ENCODE assay signal across 8 mouse cellular contexts in genomic region chr9:106884996-106885900, GRCm38 (mm10). TPM values are rescaled to one million over a fixed set of nuclear protein-coding genes. Genes with fewer than 3 reads are reported as not detected.
DNase-seq lines count a peak whose midpoint lies in the region; ATAC-seq and TF ChIP-seq lines count a peak whose summit lies in the region.

No protein-coding gene starts in this region.

- TF ChIP-seq CTCF in ES-Bruce4 (IDR thresholded peaks at IDR 0.05; ENCODE audit: low read depth, low read length), result no peak

- no peak overlapping the region for H3K27ac ChIP-seq in heart, embryonic 12.5 days (ENCODE audit: poor library complexity, severe bottlenecking)
- H3K27ac ChIP-seq in ES-Bruce4 (ENCODE audit: insufficient read depth, low read length), result no peak overlapping the region
- no peak overlapping the region for H3K27ac ChIP-seq in embryonic facial prominence, embryonic 11.5 days (replicated peaks; ENCODE audit: low read depth, low read length)
- no peak overlapping the region for H3K27ac ChIP-seq in intestine, embryonic 15.5 days

- H3K36me3 ChIP-seq in heart, embryonic 12.5 days, result peaks cover 64% of the 10 kb centered on the region
- H3K36me3 ChIP-seq in ES-Bruce4 (ENCODE audit: control insufficient read depth, insufficient read depth, low read length, poor library complexity, severe bottlenecking) (peaks cover 26% of the 10 kb centered on the region), myocyte (ENCODE audit: control insufficient read depth, insufficient read depth) (peaks cover 7% of the 10 kb centered on the region)
- peaks cover 10% of the 10 kb centered on the region for H3K36me3 ChIP-seq in embryonic facial prominence, embryonic 11.5 days (replicated peaks; ENCODE audit: control insufficient read depth, insufficient read depth, low read depth, low read length)
- H3K36me3 ChIP-seq in intestine, embryonic 15.5 days, result peaks cover 43% of the 10 kb centered on the region

- H3K4me3 ChIP-seq in heart, embryonic 12.5 days, result peak overlapping the region; percentile 86
- H3K4me3 ChIP-seq in ES-Bruce4 (ENCODE audit: low read depth, low read length) (peak overlapping the region; percentile 94), myocyte (peak overlapping the region; percentile 35)
- peak overlapping the region; percentile 72 for H3K4me3 ChIP-seq in embryonic facial prominence, embryonic 11.5 days (ENCODE audit: low read depth, low read length)
- H3K4me3 ChIP-seq in intestine, embryonic 15.5 days (replicated peaks), result peak overlapping the region; percentile 91

- H3K4me1 ChIP-seq in heart, embryonic 12.5 days (replicated peaks), result peaks cover 54% of the 10 kb centered on the region
- peaks cover 2% of the 10 kb centered on the region for H3K4me1 ChIP-seq in ES-Bruce4 (ENCODE audit: control insufficient read depth, insufficient read depth, low read length)
- H3K4me1 ChIP-seq in embryonic facial prominence, embryonic 11.5 days (ENCODE audit: control insufficient read depth, insufficient read depth, low read length), result peaks cover 7% of the 10 kb centered on the region
- H3K4me1 ChIP-seq in intestine, embryonic 15.5 days (replicated peaks), result peaks cover 48% of the 10 kb centered on the region

- DNase-seq in heart, adult 8-10 months (ENCODE audit: low spot score), result no peak
- DNase-seq in embryonic facial prominence, embryonic 11.5 days (ENCODE audit: low spot score), result peak; percentile 35
- no peak for DNase-seq in spleen, postnatal 36 days (ENCODE audit: low spot score in 2 of 2)
- DNase-seq in c-Kit-positive CD71-positive TER-119-positive erythroid progenitor cells, embryonic 14.5 days (ENCODE audit: low spot score), result no peak

- H3ac ChIP-seq in myocyte (ENCODE audit: control insufficient read depth, insufficient read length), result peak overlapping the region; percentile 98

- TF ChIP-seq POLR2A in ES-Bruce4 (IDR thresholded peaks at IDR 0.05; ENCODE audit: insufficient read depth, low read length) (no peak), myocyte (IDR thresholded peaks at IDR 0.05; ENCODE audit: insufficient read length, low read depth) (no peak)

- peak overlapping the region; percentile 100 for H3K4me2 ChIP-seq in heart, embryonic 12.5 days
- peak overlapping the region; percentile 90 for H3K4me2 ChIP-seq in embryonic facial prominence, embryonic 11.5 days (ENCODE audit: low read depth, low read length)
- H3K4me2 ChIP-seq in intestine, embryonic 15.5 days (replicated peaks), result peak overlapping the region; percentile 95
- H3K4me2 ChIP-seq in myocyte (ENCODE audit: low read depth), result peak overlapping the region; percentile 90

- TF ChIP-seq EP300 in ES-Bruce4 (IDR thresholded peaks at IDR 0.05; ENCODE audit: insufficient read depth, low read depth, low read length), result no peak

- ATAC-seq in heart, embryonic 12.5 days (ENCODE audit: insufficient number of reproducible peaks, low FRiP score), result no peak
- no peak; the same call in 1 of the 2 replicates for ATAC-seq in embryonic facial prominence, embryonic 11.5 days (replicated peaks; ENCODE audit: insufficient number of reproducible peaks, low FRiP score, low TSS enrichment, low read depth)
- ATAC-seq in intestine, embryonic 15.5 days, result no peak

- peaks cover 39% of the 10 kb centered on the region for H3K79me2 ChIP-seq in myocyte (ENCODE audit: control insufficient read depth, insufficient read depth)

- H3K9me3 ChIP-seq in heart, embryonic 12.5 days (replicated peaks), result no peaks in the 10 kb centered on the region
- H3K9me3 ChIP-seq in ES-Bruce4 (replicated peaks; ENCODE audit: control insufficient read depth, insufficient read depth, low read length, poor library complexity, severe bottlenecking), result no peaks in the 10 kb centered on the region
- no peaks in the 10 kb centered on the region for H3K9me3 ChIP-seq in embryonic facial prominence, embryonic 11.5 days (replicated peaks; ENCODE audit: control insufficient read depth, low read length)
- no peaks in the 10 kb centered on the region for H3K9me3 ChIP-seq in intestine, embryonic 15.5 days

- H3K27me3 ChIP-seq in heart, embryonic 12.5 days (replicated peaks), result no peaks in the 10 kb centered on the region
- no peaks in the 10 kb centered on the region for H3K27me3 ChIP-seq in ES-Bruce4 (ENCODE audit: control insufficient read depth, insufficient read depth, low read length, poor library complexity, severe bottlenecking)
- no peaks in the 10 kb centered on the region for H3K27me3 ChIP-seq in embryonic facial prominence, embryonic 11.5 days (ENCODE audit: control insufficient read depth, insufficient read depth, low read length)
- no peaks in the 10 kb centered on the region for H3K27me3 ChIP-seq in intestine, embryonic 15.5 days (replicated peaks)
- no peaks in the 10 kb centered on the region for H3K27me3 ChIP-seq in myocyte (ENCODE audit: control insufficient read depth, insufficient read depth, insufficient read length)

- WGBS in heart, embryonic 12.5 days, result 25% methylated on average over 44 of the region's 44 CpGs
- 19% methylated on average over 44 of the region's 44 CpGs for WGBS in embryonic facial prominence, embryonic 11.5 days
- WGBS in intestine, embryonic 15.5 days, result 18% methylated on average over 44 of the region's 44 CpGs

- peak overlapping the region; percentile 97 for H3K9ac ChIP-seq in heart, embryonic 12.5 days
- peak overlapping the region; percentile 97 for H3K9ac ChIP-seq in ES-Bruce4 (ENCODE audit: low read depth, poor library complexity, severe bottlenecking)
- H3K9ac ChIP-seq in embryonic facial prominence, embryonic 11.5 days (replicated peaks; ENCODE audit: low read length), result peak overlapping the region; percentile 97
- H3K9ac ChIP-seq in intestine, embryonic 15.5 days, result peak overlapping the region; percentile 93

TF ChIP-seq in myocyte, 11 proteins besides CTCF, POLR2A, EP300 and RAD21:
- TF ChIP-seq CEBPB (IDR thresholded peaks at IDR 0.05; ENCODE audit: insufficient read depth, poor library complexity, severe bottlenecking) (no peak), MAX (IDR thresholded peaks at IDR 0.05; ENCODE audit: low read depth) (no peak), TCF3 (IDR thresholded peaks at IDR 0.05; ENCODE audit: insufficient read length, low read depth) (no peak), MYOG (IDR thresholded peaks at IDR 0.05; ENCODE audit: control insufficient read depth in 1 of 3, insufficient read depth in 1 of 3, insufficient read length in 2 of 3, low read depth in 2 of 3) (no peak), SRF (IDR thresholded peaks at IDR 0.05; ENCODE audit: control insufficient read depth, insufficient read length, low read depth) (no peak), USF1 (IDR thresholded peaks at IDR 0.05; ENCODE audit: low read depth) (no peak), MYOD1 (IDR thresholded peaks at IDR 0.05; ENCODE audit: control insufficient read depth in 1 of 3, insufficient read length in 2 of 3, low read depth in 2 of 3) (no peak), TCF12 (IDR thresholded peaks at IDR 0.05; ENCODE audit: insufficient read depth, poor library complexity, severe bottlenecking) (no peak), REST (IDR thresholded peaks at IDR 0.05; ENCODE audit: insufficient read depth, insufficient read length) (no peak), E2F4 (IDR thresholded peaks at IDR 0.05; ENCODE audit: insufficient read depth) (no peak), POLR2AphosphoS2 (IDR thresholded peaks at IDR 0.05; ENCODE audit: insufficient read length, low read depth) (no peak)

RNA-seq across cellular contexts. Expression of gene Rbm15b, which starts 2.0 kb away (rescaled TPM):
- polyA plus RNA-seq in heart, embryonic 12.5 days (2016; fragmentation: Nextera tagmentation; extraction: Ambion mirVana), result 9.2 and 9.3 TPM in 2 replicates
- 10 to 100 TPM; 10.6 to 13.9 (median 12.0) TPM for total RNA-seq in heart, adult 8-10 months (2022)
- 36.9 and 40.2 TPM in 2 replicates for polyA plus RNA-seq in ES-Bruce4 (2011; ENCODE audit: insufficient read depth, insufficient read length, low read depth, missing spikeins)
- polyA plus RNA-seq in embryonic facial prominence, embryonic 11.5 days (2014; fragmentation: Nextera tagmentation; extraction: Ambion mirVana), result 23.2 and 27.3 TPM in 2 replicates
- polyA plus RNA-seq in intestine, embryonic 15.5 days (2015; fragmentation: Nextera tagmentation; extraction: Ambion mirVana), result 7.4 and 7.7 TPM in 2 replicates
- polyA plus RNA-seq in myocyte (2012; fragmentation: generic; extraction: Trizol), result 14.2 TPM

RNA-seq across cellular contexts. Expression of gene Manf, which starts 6.5 kb away (rescaled TPM):
- 237 and 247 TPM in 2 replicates for polyA plus RNA-seq in heart, embryonic 12.5 days (2016; fragmentation: Nextera tagmentation; extraction: Ambion mirVana)
- total RNA-seq in heart, adult 8-10 months (2022), result 100 to 1,000 TPM; 112 to 170 (median 145) TPM
- polyA plus RNA-seq in ES-Bruce4 (2011; ENCODE audit: insufficient read depth, insufficient read length, low read depth, missing spikeins), result 220 and 236 TPM in 2 replicates
- 304 and 321 TPM in 2 replicates for polyA plus RNA-seq in embryonic facial prominence, embryonic 11.5 days (2014; fragmentation: Nextera tagmentation; extraction: Ambion mirVana)
- 360 and 388 TPM in 2 replicates for polyA plus RNA-seq in intestine, embryonic 15.5 days (2015; fragmentation: Nextera tagmentation; extraction: Ambion mirVana)
- 222 TPM for polyA plus RNA-seq in myocyte (2012; fragmentation: generic; extraction: Trizol)

Comparison
In these comparisons a context has a peak if more than half of its experiments do, and no peak if none do; other contexts are left out.
1. H3K4me3 ChIP-seq: peak in every context shown above with its lines; median percentile 94 in ES-Bruce4; 91 in intestine, embryonic 15.5 days; 86 in heart, embryonic 12.5 days; 72 in embryonic facial prominence, embryonic 11.5 days; 35 in myocyte.